Mouse (Mus musculus): ENCODE measurements around the gene Sik2.

Gene Sik2

GRCm38 (mm10) chr9:51008841-51009655 is at the start of gene Sik2:
Gene Sik2 (minus strand): TSS chr9:51009073.
- peak; percentile 94 for DNase-seq (ENCODE audit: low spot score)

- no peak for DNase-seq (ENCODE audit: low spot score)
Observed at GRCm38 (mm10) chr9:51056360-51057324, 47.8 kb upstream of the Sik2 start.

- DNase-seq (ENCODE audit: low spot score), result no peak
Observed at GRCm38 (mm10) chr9:51052180-51052579, 43.3 kb upstream of the Sik2 start.

GRCm38 (mm10) chr9:51042136-51042535 is 33.3 kb upstream of the Sik2 start:
- no peak for DNase-seq (ENCODE audit: low spot score)

- no peak for DNase-seq (ENCODE audit: low spot score)
Observed at GRCm38 (mm10) chr9:51041491-51041980, 32.7 kb upstream of the Sik2 start.

GRCm38 (mm10) chr9:51032785-51033529 is 24.1 kb upstream of the Sik2 start:
- no peak for DNase-seq (ENCODE audit: low spot score)

- DNase-seq (ENCODE audit: low spot score), result no peak
Observed at GRCm38 (mm10) chr9:51032291-51032690, 23.4 kb upstream of the Sik2 start.

GRCm38 (mm10) chr9:51031603-51032002 is 22.7 kb upstream of the Sik2 start:
- DNase-seq (ENCODE audit: low spot score), result no peak

- no peak for DNase-seq (ENCODE audit: low spot score)
Observed at GRCm38 (mm10) chr9:51030147-51030546, 21.3 kb upstream of the Sik2 start.

GRCm38 (mm10) chr9:51026952-51027351 is 18.1 kb upstream of the Sik2 start:
- no peak for DNase-seq (ENCODE audit: low spot score)

GRCm38 (mm10) chr9:51021123-51021795 is 12.4 kb upstream of the Sik2 start:
- no peak for DNase-seq (ENCODE audit: low spot score)

GRCm38 (mm10) chr9:51020351-51020750 is 11.5 kb upstream of the Sik2 start:
- no peak for DNase-seq (ENCODE audit: low spot score)

GRCm38 (mm10) chr9:51019670-51020069 is 10.8 kb upstream of the Sik2 start:
- no peak for DNase-seq (ENCODE audit: low spot score)

- DNase-seq (ENCODE audit: low spot score), result no peak
Observed at GRCm38 (mm10) chr9:51015732-51016131, 6.9 kb upstream of the Sik2 start.

- no peak for DNase-seq (ENCODE audit: low spot score)
Observed at GRCm38 (mm10) chr9:51013644-51014043, 4.8 kb upstream of the Sik2 start.

- DNase-seq (ENCODE audit: low spot score), result no peak
Observed at GRCm38 (mm10) chr9:51009656-51009950, 730 bp upstream of the Sik2 start.

- DNase-seq (ENCODE audit: low spot score), result no peak
Observed at GRCm38 (mm10) chr9:51008068-51008840, 619 bp downstream of the Sik2 start.

GRCm38 (mm10) chr9:51007726-51008067 is 1.2 kb downstream of the Sik2 start:
- no peak for DNase-seq (ENCODE audit: low spot score)

- peak; percentile 68 for DNase-seq (ENCODE audit: low spot score)
Observed at GRCm38 (mm10) chr9:51006846-51007245, 2.0 kb downstream of the Sik2 start.

GRCm38 (mm10) chr9:51004062-51004461 is 4.8 kb downstream of the Sik2 start:
- DNase-seq (ENCODE audit: low spot score), result no peak

GRCm38 (mm10) chr9:50986677-50987076 is 22.2 kb downstream of the Sik2 start:
- no peak for DNase-seq (ENCODE audit: low spot score)

Measured in testis, postnatal 10 days (tissue).